Mouse (Mus musculus) neural tube, embryonic 15.5 days (tissue): Measurements from ENCODE around the gene Cldn15. TPM values are rescaled to one million over a fixed set of nuclear protein-coding genes. Genes with fewer than 3 reads are reported as not detected.
A peak's percentile ranks its signal among the peaks of the same experiment; 100 is the strongest.

Experiments
- ATAC-seq: fragments of 200-750 bp; cut with Nextera tagmentation; 2 replicates; pipeline ENCODE4 v1.8.0; 2017; ENCODE audit warnings: mild to moderate bottlenecking, moderate TSS enrichment, moderate library complexity; ENCODE audit not compliant: low FRiP score
- H3K27ac ChIP-seq: fragments of 300-500 bp; sonication (generic); replicated peaks from 2 replicates; pipeline ENCODE4 v1.5.1; 2015; ENCODE audit warnings: mild to moderate bottlenecking, inconsistent platforms
- H3K27me3 ChIP-seq: fragments of 300-500 bp; sonication (generic); replicated peaks from 2 replicates; pipeline ENCODE4 v1.6.1; 2015; ENCODE audit warnings: inconsistent platforms
- H3K36me3 ChIP-seq: fragments of 300-500 bp; sonication (generic); 2 replicates; pipeline ENCODE4 v1.6.1; 2015; ENCODE audit warnings: inconsistent platforms
- H3K4me1 ChIP-seq: fragments of 300-500 bp; sonication (generic); 2 replicates; pipeline ENCODE4 v1.6.1; 2015; ENCODE audit warnings: inconsistent platforms
- H3K4me2 ChIP-seq: fragments of 300-500 bp; sonication (generic); 2 replicates; pipeline ENCODE4 v1.6.1; 2015; ENCODE audit warnings: inconsistent platforms, mild to moderate bottlenecking, moderate library complexity
- H3K4me3 ChIP-seq: fragments of 300-500 bp; sonication (generic); replicated peaks from 2 replicates; pipeline ENCODE4 v1.5.1; 2015; ENCODE audit warnings: mild to moderate bottlenecking, inconsistent platforms
- H3K9ac ChIP-seq: fragments of 300-500 bp; sonication (generic); replicated peaks from 2 replicates; pipeline ENCODE4 v1.6.1; 2015; ENCODE audit warnings: mild to moderate bottlenecking, inconsistent platforms
- H3K9me3 ChIP-seq: fragments of 300-500 bp; sonication (generic); replicated peaks from 2 replicates; pipeline ENCODE4 v1.6.1; 2016; ENCODE audit warnings: inconsistent platforms
- WGBS: fragments of 180-500 bp; shearing (Covaris S2); methylation state at CpG from one replicate; pipeline ENCODE4 v1.1.7; 2015; ENCODE audit warnings: mixed read lengths; 5-methylcytosine and 5-hydroxymethylcytosine counted together
- polyA plus RNA-seq: library from polyadenylated mRNA; unstranded; fragments of >200 nt; fragmentation: Nextera tagmentation; extraction: Ambion mirVana; gene quantifications from 2 replicates; pipeline ENCODE4 v1.2.1, GENCODE M21; 2015

Cldn15 gene
- polyA plus RNA-seq, 1 experiment from 2014 or later = 0.67 TPM

- 97% methylated on average over 9 of the region's 9 CpGs for WGBS
- H3K36me3 ChIP-seq = peaks cover 37% of the 10 kb centered on the region
- ATAC-seq = no peak
These were observed 1.2 kb upstream of the Cldn15 start for GRCm38 (mm10) chr5:136965210-136965609.

GRCm38 (mm10) chr5:136965686-136966085 lies 730 bp upstream of the Cldn15 start:
- Histone ChIP-seq H3K27ac (no peak overlapping the region), H3K9me3 (no peaks in the 10 kb centered on the region), H3K36me3 (peaks cover 37% of the 10 kb centered on the region), H3K9ac (no peak overlapping the region), H3K4me3 (no peak overlapping the region), H3K27me3 (no peaks in the 10 kb centered on the region), H3K4me1 (peaks cover 29% of the 10 kb centered on the region), H3K4me2 (no peak overlapping the region)
- ATAC-seq = no peak
- WGBS = 91% methylated on average over 8 of the region's 8 CpGs

More at GRCm38 (mm10) chr5:136965210-136965609, 1.2 kb upstream of the Cldn15 start:
- Histone ChIP-seq H3K27ac (no peak overlapping the region), H3K9ac (no peak overlapping the region), H3K4me1 (peaks cover 31% of the 10 kb centered on the region), H3K27me3 (no peaks in the 10 kb centered on the region), H3K4me3 (no peak overlapping the region), H3K4me2 (no peak overlapping the region), H3K9me3 (no peaks in the 10 kb centered on the region)

GRCm38 (mm10) chr5:136966861-136967455 lies 542 bp downstream of the Cldn15 start:
- H3K4me3 ChIP-seq = no peak overlapping the region
- H3K9ac ChIP-seq = no peak overlapping the region
- 85% methylated on average over 4 of the region's 4 CpGs for whole genome bisulfite sequencing
- H3K36me3 ChIP-seq = peaks cover 37% of the 10 kb centered on the region
- no peak overlapping the region for H3K27ac ChIP-seq
- H3K4me1 ChIP-seq = peaks cover 18% of the 10 kb centered on the region
- H3K9me3 ChIP-seq = no peaks in the 10 kb centered on the region
- ATAC-seq = no peak
- H3K4me2 ChIP-seq = no peak overlapping the region
- H3K27me3 ChIP-seq = no peaks in the 10 kb centered on the region

- H3K4me2 ChIP-seq = no peak overlapping the region
- no peaks in the 10 kb centered on the region for H3K9me3 ChIP-seq
- no peaks in the 10 kb centered on the region for H3K27me3 ChIP-seq
- no peak overlapping the region for H3K9ac ChIP-seq
- H3K4me1 ChIP-seq = peaks cover 17% of the 10 kb centered on the region
- H3K36me3 ChIP-seq = peaks cover 37% of the 10 kb centered on the region
- no peak for ATAC-seq
- no peak overlapping the region for H3K4me3 ChIP-seq
- WGBS = 81% methylated on average over 10 of the region's 10 CpGs
- H3K27ac ChIP-seq = no peak overlapping the region
These were observed 1.2 kb downstream of the Cldn15 start for GRCm38 (mm10) chr5:136967592-136967991.

GRCm38 (mm10) chr5:136970703-136971102 lies 4.3 kb downstream of the Cldn15 start:
- no peaks in the 10 kb centered on the region for H3K27me3 ChIP-seq
- no peaks in the 10 kb centered on the region for H3K9me3 ChIP-seq
- peaks cover 9% of the 10 kb centered on the region for H3K36me3 ChIP-seq
- H3K4me1 ChIP-seq = 0 out of 2 replicates have a peak, but pooled peaks cover 4% of the 10 kb centered on the region
- ATAC-seq = no peak
- no peak overlapping the region for H3K9ac ChIP-seq
- no peak overlapping the region for H3K4me3 ChIP-seq
- H3K4me2 ChIP-seq = no peak overlapping the region
- no peak overlapping the region for H3K27ac ChIP-seq
- 75% methylated on average over 1 of the region's 1 CpGs for WGBS

- Histone ChIP-seq H3K4me3 (no peak overlapping the region), H3K9ac (no peak overlapping the region), H3K27ac (no peak overlapping the region), H3K9me3 (no peaks in the 10 kb centered on the region), H3K36me3 (no peaks in the 10 kb centered on the region), H3K27me3 (no peaks in the 10 kb centered on the region), H3K4me1 (no peaks in the 10 kb centered on the region), H3K4me2 (no peak overlapping the region)
- 79% methylated on average over 8 of the region's 8 CpGs for WGBS
- no peak for ATAC-seq
These were observed 7.3 kb downstream of the Cldn15 start for GRCm38 (mm10) chr5:136973670-136974069.

GRCm38 (mm10) chr5:136977769-136978168 lies 11.4 kb downstream of the Cldn15 start:
- no peak for ATAC-seq
- 83% methylated on average over 4 of the region's 4 CpGs for WGBS

GRCm38 (mm10) chr5:136979762-136980161 lies 13.3 kb downstream of the Cldn15 start:
- no peak overlapping the region for H3K9ac ChIP-seq
- 78% methylated on average over 2 of the region's 2 CpGs for WGBS
- ATAC-seq = no peak
- no peaks in the 10 kb centered on the region for H3K27me3 ChIP-seq
- no peak overlapping the region for H3K27ac ChIP-seq
- H3K4me1 ChIP-seq = peaks cover 4% of the 10 kb centered on the region; the same call in 1 of the 2 replicates
- peaks cover 21% of the 10 kb centered on the region for H3K36me3 ChIP-seq
- H3K9me3 ChIP-seq = no peaks in the 10 kb centered on the region
- no peak overlapping the region for H3K4me3 ChIP-seq
- no peak overlapping the region for H3K4me2 ChIP-seq

More at GRCm38 (mm10) chr5:136977769-136978168, 11.4 kb downstream of the Cldn15 start:
- no peak overlapping the region for H3K4me2 ChIP-seq
- no peak overlapping the region for H3K9ac ChIP-seq
- peaks cover 16% of the 10 kb centered on the region for H3K36me3 ChIP-seq
- H3K4me1 ChIP-seq = 0 out of 2 replicates have a peak, but pooled peaks cover 2% of the 10 kb centered on the region
- no peaks in the 10 kb centered on the region for H3K9me3 ChIP-seq
- H3K27ac ChIP-seq = no peak overlapping the region
- H3K4me3 ChIP-seq = no peak overlapping the region
- H3K27me3 ChIP-seq = no peaks in the 10 kb centered on the region

GRCm38 (mm10) chr5:136980974-136981373 lies 14.6 kb downstream of the Cldn15 start:
- Histone ChIP-seq H3K27me3 (no peaks in the 10 kb centered on the region), H3K27ac (no peak overlapping the region), H3K4me2 (no peak overlapping the region), H3K36me3 (peaks cover 21% of the 10 kb centered on the region), H3K9me3 (no peaks in the 10 kb centered on the region), H3K9ac (no peak overlapping the region), H3K4me1 (peaks cover 14% of the 10 kb centered on the region), H3K4me3 (no peak overlapping the region)
- WGBS = 91% methylated on average over 8 of the region's 8 CpGs
- ATAC-seq = no peak

- Histone ChIP-seq H3K9ac (no peak overlapping the region), H3K4me2 (no peak overlapping the region), H3K36me3 (peaks cover 21% of the 10 kb centered on the region), H3K4me1 (peaks cover 19% of the 10 kb centered on the region), H3K4me3 (no peak overlapping the region), H3K27me3 (no peaks in the 10 kb centered on the region), H3K27ac (no peak overlapping the region), H3K9me3 (no peaks in the 10 kb centered on the region)
- WGBS = 50% methylated on average over 15 of the region's 16 CpGs
- no peak for ATAC-seq
These were observed 16.0 kb downstream of the Cldn15 start for GRCm38 (mm10) chr5:136982338-136982930.

GRCm38 (mm10) chr5:136984828-136985227 lies 18.4 kb downstream of the Cldn15 start:
- no peak overlapping the region for H3K27ac ChIP-seq
- ATAC-seq = no peak

GRCm38 (mm10) chr5:136986695-136987137 lies 20.3 kb downstream of the Cldn15 start, which contains the start of gene Plod3:
TSS of gene Plod3 (plus strand) at chr5:136987019.
- Histone ChIP-seq H3K27ac (peak within 1 kb of the TSS; percentile 95), H3K4me1 (peaks cover 33% of the 10 kb centered on the region), H3K9me3 (no peaks in the 10 kb centered on the region), H3K9ac (peak within 1 kb of the TSS; percentile 90), H3K4me3 (peak within 1 kb of the TSS; percentile 73), H3K4me2 (peak within 1 kb of the TSS; percentile 74), H3K27me3 (no peaks in the 10 kb centered on the region), H3K36me3 (peaks cover 39% of the 10 kb centered on the region)
- ATAC-seq = peak; percentile 93
- WGBS = under 1% methylated on average over 26 of the region's 26 CpGs

More at GRCm38 (mm10) chr5:136984828-136985227, 18.4 kb downstream of the Cldn15 start:
- WGBS = 65% methylated on average over 14 of the region's 14 CpGs
- H3K9me3 ChIP-seq = no peaks in the 10 kb centered on the region
- no peak overlapping the region for H3K9ac ChIP-seq
- H3K27me3 ChIP-seq = no peaks in the 10 kb centered on the region
- peaks cover 33% of the 10 kb centered on the region for H3K4me1 ChIP-seq
- no peak overlapping the region for H3K4me3 ChIP-seq
- H3K36me3 ChIP-seq = peaks cover 31% of the 10 kb centered on the region
- no peak overlapping the region for H3K4me2 ChIP-seq
